Mouse (Mus musculus) spleen, adult 12 weeks (tissue): ENCODE measurements around the gene Abcf2.
A peak's percentile ranks its signal among the peaks of the same experiment; 100 is the strongest.
"Not testable (repeated sequence)": the region's sequence is repeated elsewhere in the genome, so short reads cannot be mapped to it uniquely, and the experiment has no call there.

ENCODE experiments used
- DNase-seq: peaks from one replicate; pipeline ENCODE4 v3.0.0; 2022; ENCODE audit warnings: low spot score

The Abcf2 gene

DNA sequence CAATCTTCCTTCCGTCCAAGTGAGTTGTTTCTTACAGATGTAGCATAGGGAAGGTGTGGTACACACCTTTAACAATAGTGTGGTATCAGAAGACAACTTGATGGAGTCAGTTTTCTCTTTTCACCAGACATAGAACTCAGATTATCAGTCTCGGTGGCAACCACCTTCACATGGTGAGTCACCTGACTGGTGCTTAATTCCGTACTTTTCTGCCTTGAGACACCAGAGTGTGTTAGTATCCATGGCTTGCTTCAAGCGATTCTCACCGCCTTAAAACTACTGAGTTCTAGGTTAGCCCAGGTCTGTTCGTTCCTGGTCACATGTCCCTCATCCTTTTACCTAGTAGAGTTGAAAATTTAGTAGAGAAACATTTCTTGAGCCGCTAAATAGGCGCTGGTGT is 8.8 kb upstream of the Abcf2 start:
- DNase-seq: no peak

DNA sequence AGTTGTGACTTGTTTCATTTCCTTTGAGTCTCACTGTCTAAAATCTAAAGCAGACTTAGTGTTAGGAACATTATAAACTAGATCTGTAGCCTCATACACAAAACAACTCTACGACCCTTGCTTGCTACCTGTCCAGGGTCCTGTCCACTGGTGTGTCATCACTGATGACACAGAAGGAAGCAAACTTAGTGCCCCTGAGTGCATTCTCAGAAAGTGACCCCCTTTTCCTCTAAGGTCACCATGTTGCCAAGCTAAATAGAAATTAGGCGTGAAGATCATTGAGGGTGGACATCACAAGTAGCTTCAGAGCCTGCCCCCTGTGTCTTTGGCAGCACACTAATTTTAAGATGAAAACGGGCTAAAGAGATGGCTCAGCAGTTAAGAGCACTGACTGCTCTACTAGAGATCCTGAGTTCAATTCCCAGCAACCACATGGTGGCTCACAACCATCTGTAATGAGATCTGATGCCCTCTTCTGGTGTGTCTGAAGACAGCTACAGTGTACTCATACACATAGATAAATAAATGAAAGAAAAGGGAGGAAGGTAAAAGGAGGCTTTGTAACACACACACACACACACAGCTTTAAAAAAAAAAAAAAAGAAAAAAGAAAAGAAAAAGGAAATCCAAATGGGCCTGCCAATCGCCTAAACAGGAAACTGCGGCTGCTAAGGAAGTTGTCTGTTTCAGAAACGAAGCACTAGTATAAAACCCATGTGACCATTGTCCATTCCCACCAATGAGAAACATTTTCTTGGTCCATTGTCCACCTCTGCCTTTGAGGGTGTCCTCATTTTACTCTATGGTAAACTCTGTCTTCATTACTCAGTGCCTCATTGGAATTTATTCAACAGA is 1.1 kb upstream of the Abcf2 start:
- DNase-seq: no peak

DNA sequence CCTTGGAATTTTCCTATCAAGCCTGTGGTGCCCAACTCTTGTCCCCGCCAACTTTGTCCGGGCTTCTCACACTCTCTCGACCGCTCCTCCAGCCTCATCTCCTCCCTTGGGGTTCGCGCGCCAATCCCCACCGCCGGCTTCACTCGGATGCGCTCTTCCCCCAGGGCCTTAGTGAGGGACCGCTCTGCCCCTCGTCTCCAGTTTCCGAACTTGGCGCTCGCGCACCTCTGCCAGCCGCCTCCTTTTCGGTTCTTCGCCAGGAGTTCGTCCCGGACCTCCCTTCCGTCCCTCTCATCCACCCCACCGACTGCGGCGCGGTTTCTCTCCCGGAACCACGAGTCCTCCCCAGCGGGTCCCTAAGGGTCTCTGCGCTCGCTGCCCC is 475 bp downstream of the Abcf2 start:
- no peak for DNase-seq

DNA sequence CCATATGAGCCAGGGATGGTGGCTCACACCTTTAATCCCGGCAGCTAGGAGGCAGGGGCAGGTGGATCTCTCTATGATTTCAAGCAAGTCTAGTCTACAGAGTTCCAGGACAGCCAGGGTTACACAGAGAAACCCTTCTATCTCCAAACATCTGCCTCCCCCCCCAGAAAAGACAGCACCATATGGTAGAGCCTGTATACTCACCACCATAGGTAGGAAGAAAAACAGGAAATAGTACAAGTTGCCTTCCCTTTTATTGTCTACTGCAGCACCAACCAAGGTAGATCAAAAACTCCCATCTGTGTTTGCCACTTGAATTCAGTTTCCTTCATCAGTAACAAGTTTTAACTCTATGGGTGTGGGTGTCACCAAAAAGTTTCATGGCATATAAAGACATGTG is 1.3 kb downstream of the Abcf2 start:
- no peak for DNase-seq

DNA sequence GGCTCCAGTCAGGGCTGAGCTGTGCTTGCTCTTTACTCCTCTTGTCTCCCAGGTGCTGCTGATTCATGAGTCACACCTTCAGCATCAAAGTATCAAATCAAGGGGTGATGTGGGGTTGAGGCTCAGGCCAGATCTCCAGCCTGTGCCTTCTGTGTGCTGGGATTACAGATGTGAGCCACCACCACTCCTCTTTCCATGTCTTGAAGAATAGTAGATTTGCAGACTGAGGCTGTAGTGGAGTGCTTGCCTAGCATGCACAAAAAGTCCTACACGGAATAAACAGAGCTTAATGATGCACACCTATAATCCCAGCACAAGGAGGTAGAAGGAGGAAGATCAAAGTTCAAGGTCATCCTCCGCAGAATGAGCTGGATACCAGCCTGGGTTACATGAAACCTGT is 20.6 kb downstream of the Abcf2 start, which contains the start of gene 4931409K22Rik:
TSS of gene 4931409K22Rik (minus strand) at position 101 of the 400 bp plus-strand sequence.
- DNase-seq: no peak

DNA sequence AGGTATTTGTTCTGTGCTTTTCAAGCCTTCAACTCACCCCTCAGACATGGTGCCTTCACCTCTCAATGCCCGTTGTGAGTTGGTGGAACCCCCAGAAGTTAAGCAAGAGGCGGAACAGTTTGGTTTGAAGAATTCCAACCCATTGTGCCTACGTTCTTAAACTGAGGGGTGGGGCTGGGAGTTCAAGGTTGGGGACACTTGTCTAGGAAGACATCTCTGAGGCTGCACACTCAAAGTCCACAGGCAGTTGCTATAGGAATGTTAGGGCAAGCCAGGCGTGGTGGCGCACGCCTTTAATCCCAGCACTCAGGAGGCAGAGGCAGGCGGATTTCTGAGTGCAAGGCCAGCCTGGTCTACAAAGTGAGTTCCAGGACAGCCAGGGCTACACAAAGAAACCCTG is 21.9 kb downstream of the Abcf2 start:
- not testable (repeated sequence) for DNase-seq

DNA sequence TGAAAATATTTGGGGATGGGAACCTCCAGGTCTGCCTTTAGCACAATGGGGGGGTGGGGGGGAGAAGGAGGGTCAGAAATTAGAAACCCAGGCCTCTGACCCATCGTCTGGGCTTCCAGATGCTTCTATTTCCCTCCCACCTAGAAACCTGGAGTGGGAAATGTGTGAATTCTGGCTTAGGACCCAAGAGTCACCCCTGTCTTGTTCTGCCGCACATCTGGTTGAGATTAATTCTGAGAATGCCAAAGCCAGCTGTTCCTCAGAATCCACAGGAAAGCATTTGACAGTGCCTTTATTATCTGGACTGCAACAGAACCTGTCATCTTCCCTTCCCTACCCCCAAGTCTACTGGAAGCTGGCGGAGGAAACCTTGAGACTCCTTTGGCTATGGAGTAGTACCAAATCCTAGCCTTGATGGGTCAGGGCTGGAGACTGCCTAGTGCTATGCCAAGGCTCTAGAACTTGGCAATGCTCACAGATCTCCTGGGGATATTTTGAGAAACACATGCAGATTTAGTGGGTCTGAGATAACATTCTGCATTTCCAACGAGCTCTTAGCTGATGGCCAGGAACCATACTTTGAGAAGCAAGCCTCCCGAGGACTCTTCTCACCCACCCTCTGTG is 23.5 kb downstream of the Abcf2 start:
- no peak for DNase-seq

DNA sequence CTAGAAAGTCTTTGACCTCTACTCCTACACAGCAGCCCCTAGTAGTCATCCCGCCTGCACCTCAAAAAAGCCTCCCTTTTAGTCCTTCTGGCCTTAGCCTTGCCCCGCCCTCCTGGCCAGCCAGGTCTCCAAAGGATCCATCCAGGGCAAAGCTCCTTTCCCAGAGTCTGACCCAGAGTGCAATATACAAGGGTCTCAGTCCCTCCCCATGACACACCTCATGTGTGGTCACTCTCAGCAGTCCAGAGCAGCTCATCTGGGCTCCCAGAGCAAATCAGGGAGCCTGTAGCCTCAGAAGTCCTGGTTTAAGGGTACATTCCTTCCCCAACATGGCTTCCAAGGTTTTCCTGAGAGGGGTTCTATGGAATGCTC is 26.0 kb downstream of the Abcf2 start:
- no peak for DNase-seq

DNA sequence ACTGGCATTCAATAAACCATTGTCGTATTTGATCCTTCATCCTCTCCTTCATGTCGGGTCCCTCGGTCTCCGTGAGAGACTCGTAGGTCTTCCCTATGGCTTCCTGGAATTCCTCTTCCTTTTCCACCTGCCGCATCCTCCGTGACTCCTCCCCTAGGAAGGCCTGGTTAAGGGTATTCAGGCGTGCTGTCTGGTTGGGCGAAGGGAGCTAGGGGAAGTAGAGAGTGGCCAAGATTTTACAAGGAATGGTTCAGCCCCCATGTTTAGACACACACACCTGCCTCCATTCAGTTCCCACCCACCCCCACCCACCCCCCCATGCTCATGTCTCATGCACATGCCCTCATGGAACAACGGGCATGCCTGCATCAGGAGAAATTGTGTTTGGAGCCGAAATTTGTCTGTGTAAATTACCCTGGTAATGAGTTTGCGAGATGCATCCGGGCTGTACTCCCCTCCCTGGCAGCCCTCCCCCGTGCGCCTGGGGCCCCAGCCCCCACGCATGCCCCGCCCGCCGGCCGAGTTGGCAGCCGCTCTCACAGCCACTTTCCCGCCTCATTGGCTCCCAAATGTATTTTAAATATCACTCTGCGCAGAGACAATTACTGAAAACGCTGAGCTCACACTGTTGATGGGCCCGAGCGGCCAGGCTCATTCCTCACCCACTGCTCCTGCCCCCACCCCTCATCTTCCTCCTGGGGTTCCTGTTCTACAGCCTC is 26.5 kb downstream of the Abcf2 start:
- no peak for DNase-seq

DNA sequence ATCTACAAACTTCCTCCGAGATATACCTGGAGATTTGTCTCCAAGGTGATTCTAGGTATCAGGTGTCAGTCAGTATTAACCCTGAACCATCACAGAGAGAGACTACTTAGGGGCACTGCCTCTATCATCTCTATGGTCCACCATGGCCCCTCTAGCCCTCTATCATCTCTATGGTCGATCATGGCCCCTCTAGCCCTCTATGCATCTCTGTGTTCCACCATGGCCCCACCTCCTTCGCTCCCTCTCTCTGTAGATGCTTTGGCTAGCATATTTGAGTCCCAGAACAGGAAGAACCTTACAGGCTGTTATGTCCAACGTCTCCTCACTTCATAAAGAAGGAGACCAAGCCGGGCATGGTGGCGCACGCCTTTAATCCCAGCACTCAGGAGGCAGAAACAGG is 34.6 kb downstream of the Abcf2 start:
- no peak for DNase-seq

DNA sequence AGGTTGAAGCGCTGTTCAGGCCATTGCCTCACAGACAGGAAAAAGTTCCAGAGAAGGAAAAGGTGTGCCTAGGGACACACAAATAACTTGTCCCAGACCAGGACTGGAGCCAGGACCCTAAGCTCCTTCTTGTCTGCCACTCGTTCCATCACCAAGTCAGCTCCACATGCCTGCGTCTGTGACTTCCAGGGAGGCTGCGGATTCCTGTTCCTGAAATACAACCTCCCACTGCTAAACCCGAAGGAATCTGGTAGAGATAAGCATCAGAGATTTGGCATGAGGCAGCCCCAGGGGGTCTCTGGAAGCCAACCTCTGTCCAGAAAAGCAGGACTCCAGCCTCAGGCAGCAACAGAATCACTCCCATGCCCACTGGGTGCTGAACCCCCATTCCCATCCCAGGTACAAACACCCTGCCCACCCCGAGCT is 36.1 kb downstream of the Abcf2 start:
- DNase-seq: no peak

DNA sequence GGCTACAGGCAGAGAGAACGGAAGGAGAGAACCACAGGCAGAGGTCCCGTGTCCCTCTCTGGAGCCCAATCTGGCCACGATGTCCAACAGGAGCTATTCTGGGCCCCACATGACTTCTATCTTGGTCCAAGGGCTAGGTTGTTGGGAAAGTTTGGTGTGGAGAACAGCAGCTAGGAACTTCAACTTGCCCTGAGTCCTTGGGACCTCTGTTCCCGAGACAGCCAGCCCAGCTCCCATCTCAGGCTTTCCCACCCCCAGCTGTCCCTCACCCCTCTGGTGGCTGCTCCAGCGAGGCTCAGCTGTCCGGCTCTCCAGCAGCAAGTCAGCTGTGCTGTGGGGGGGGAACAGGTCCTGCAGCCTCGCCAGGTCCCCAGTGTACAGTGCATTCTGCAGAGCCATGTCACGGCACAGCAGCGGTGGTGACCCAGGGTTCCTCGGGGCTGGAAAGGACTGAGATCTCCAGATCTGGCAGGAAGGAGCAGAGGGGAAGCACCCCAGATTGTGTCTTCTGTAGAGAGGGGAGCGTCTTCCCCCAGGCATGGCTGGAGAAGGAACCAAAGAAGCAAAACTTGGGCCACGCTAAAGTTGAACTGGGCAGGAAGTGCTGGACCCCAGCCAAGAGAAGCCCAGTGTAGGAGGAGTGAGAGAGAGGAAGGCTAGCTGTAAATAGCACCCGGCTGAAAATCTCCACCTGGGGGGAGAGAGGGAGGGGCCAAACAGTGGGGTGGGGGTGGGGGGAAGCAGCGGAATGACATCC is 36.7 kb downstream of the Abcf2 start, which contains the start of gene Asb10:
TSS of gene Asb10 (minus strand) at position 592 of the 757 bp plus-strand sequence.
- no peak for DNase-seq

DNA sequence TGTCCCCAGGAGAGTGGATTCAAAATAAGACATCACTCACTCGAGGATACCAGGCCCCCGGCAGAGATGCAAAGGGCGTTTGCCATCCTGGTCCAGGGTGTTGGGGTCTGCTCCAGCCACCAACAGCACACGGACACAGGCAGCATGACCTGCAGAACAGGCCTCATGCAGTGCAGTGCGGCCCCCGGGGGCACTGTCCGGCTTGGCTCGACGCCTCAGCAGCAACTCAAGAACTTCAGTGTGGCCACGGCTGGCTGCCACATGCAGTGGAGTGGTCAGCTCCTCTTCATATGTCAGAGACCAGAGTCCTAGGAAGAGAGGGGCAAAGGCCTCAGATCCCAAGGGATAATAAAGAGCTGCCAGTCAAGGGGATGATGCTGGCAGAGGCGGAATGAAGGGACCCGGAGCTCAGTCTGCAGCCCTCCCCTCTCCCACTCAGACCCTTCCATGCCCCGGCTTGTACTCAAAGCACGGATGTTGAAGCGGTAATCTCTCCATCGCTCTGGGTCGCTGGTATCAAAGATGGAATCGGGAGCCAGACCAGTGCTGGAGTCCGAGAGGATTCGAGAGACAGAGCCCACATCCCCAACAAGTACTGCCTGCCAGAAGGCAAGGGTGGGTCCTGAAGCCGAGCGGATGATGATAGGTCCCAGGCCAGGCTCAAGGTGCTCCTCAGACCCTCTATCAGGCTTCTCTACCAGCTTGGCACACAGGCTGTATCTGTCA is 37.5 kb downstream of the Abcf2 start:
- DNase-seq: no peak

DNA sequence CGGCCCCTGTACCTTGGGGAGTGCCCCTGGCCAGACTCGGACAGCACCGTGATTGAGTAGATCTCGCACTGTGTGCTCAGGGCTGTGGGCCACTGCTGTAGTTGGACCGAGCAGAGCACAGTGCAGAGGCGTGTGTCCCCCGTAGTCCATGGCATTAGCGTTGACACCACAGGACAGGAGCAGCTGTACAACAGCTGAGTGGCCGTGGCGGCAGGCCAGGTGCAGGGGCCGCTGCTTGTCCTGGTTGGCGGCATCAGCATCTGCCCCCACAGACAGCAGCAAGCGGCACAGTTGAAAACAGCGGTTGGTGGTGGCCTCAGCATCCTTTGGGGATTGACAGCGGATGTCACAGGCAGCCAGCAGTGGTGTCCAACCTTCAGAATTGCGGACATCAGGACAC is 39.6 kb downstream of the Abcf2 start:
- no peak for DNase-seq

DNA sequence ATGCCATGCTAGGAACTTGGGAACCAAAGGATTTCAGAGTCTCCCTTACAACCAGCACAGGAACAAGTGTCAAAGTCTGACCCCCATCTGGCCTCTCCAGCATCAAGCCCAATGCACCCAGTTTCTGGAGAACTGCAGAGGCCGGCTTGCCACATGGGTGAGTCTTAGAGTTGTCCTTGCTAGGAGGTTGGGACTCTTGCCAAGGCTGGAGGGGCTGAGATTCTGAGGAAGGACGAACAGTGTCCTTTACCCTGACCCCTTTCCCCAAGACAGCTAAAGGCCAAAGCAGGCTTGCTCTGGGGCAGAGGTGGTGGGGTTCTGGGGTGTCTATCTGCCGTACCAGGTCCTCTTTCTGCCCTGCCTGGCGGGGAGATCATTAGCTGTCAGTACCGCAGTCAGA is 40.8 kb downstream of the Abcf2 start:
- DNase-seq: no peak

DNA sequence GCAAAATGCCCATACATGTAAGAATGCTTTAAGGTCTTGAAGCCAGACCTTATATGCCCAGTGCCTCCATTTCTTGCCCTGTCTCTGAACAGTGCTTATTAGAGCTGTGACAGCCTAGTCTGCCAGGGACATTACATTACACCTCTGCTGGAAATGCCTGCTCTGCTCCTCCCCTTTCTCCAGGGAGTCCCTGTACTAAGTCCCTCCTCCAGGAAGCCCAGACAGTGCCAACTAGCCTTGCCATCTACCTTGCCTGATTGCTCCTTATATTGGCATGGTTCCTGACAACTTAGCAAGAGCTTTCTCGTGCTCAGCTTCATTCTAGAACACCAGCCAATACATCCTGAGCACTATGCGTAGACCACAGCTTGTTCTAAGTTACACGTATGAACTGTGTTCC is 41.5 kb downstream of the Abcf2 start:
- DNase-seq: no peak

DNA sequence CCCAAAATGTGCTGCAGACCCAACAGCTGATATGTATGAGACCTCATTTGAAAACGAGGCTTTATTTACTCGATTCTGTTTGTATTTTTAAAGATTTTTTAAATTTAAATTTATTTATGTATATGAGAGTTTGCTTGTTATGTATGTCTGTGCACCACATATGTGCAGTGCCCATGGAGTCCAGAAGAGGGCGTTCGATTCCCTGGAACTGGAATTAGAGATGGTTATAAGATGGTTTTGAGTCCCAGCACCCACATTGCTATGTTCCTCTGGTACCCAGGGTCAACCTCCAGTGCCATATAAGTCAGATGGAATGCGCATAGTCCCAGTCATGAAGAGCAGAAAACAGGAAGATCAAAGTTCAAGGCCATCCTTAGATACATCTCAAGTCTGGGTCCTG is 43.0 kb downstream of the Abcf2 start:
- no peak for DNase-seq

DNA sequence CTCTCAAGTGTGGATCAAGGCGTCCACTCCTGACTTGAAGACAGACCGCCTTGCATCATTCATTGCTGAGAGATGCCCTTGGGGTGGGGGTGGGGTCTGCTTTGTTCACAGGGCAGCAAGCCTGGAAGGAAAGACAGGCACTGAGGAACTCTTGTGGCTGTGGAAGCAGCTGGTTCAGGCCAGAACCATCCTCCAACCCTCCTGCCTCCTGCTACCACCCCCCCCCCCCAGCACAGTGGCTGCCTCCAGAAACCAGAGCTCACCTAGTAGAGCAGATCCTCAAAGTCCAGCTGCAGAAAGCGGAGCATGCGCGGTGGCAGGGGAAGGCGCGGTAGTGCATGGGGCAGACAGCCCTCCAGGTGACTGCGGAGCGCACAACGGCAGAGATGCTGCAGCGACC is 43.9 kb downstream of the Abcf2 start:
- no peak for DNase-seq

DNA sequence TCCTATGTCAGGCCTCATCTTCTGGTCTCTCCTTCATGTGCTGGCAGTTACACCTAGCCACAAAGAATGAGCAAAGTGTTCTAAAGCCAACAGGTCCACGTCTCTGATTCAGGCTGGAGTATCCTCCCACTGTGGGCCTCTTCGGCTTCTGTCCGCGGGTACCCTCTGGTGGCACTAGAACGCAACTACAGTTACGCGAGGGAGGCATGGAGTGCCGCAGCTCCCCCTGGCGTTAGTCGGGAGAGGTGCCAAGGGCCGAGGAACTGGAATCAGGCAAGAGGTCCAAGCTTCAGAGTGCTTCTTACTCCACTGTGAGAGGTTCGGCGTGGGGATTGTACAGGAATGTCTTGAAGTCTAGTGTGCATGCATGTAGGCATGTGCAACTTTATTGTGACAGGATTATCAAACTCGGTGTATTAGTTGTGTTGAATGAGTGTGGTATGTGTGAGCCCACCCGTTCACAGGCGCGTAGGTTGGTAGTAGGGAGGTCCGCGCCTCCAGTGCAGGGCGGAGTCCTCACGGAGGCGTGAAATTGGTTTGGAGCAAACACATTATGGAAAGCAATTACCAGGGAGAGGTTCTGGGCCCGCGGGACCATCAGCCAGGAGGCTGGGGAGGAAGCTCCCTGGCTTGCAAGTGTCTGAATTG is 47.1 kb downstream of the Abcf2 start:
- DNase-seq: peak; percentile 81

DNA sequence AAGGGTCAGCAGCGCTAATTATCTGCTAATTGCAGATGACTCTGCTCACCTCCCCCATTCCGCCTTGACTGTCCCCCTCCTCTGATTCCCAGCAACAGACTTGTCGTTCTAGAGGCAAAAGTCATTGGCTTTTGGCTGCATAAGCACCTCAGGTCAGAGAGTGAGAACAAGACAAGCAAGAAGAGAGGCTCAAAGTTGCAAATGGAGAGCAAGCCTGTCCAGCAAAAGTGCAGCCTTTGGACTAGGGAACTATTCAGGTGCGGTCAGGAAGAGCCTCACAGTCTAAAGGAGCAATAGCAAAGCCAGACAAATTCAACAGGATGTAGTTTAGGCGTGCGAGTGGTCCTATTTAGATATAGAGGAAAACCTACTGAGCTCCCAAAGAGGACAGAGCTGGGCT is 49.5 kb downstream of the Abcf2 start:
- no peak for DNase-seq

DNA sequence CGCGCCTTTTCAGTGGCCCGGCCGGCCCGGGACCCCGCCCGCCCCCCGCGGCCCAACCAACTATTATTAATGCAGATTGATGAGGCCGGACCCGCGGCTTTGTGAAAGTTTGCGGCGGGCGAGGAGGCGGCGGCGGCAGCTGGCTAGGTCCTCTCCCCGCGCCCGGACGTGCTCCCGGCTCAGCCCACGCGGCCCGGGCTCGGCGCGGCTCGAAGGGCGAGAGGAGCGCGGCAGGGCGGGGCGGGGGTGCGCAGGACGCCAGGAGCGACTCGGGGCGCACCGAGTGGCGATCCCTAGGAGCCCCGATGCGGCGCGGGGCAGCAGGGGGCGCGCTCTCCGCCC is 50.4 kb downstream of the Abcf2 start, which contains the start of gene Gbx1:
TSS of gene Gbx1 (minus strand) at position 314 of the 342 bp plus-strand sequence.
- DNase-seq: no peak
